Mouse (Mus musculus) ES-E14 (cell line): ENCODE measurements around the gene Btbd6. TPM values are rescaled to one million over a fixed set of nuclear protein-coding genes. Genes with fewer than 3 reads are reported as not detected.
A peak's percentile ranks its signal among the peaks of the same experiment; 100 is the strongest.

ENCODE experiments used
- DNase-seq: peaks from one replicate; pipeline ENCODE4 v3.0.0-alpha.2; 2013; ENCODE audit warnings: low read depth, low spot score
- H3K27ac ChIP-seq: 2 replicates; pipeline ENCODE4 v1.5.1; 2012; ENCODE audit warnings: low read depth, mild to moderate bottlenecking, low read length, moderate library complexity, mixed read lengths; ENCODE audit not compliant: poor library complexity, insufficient read depth, severe bottlenecking
- H3K36me3 ChIP-seq: 2 replicates; pipeline ENCODE4 v1.6.1; 2012; ENCODE audit warnings: mild to moderate bottlenecking, low read length, moderate library complexity, mixed read lengths; ENCODE audit not compliant: control insufficient read depth, poor library complexity, insufficient read depth, severe bottlenecking
- H3K4me1 ChIP-seq, 2 experiments: fragments of 150-350 bp in 1 of 2; sonication (generic) in 1 of 2; 2 replicates each; pipeline ENCODE4 v1.6.1; 2012; ENCODE audit warnings: low read length in 2 of 2, mild to moderate bottlenecking in 1 of 2, mixed read lengths in 1 of 2; ENCODE audit not compliant: control insufficient read depth in 2 of 2, insufficient read depth in 2 of 2, poor library complexity in 1 of 2
- H3K4me3 ChIP-seq, 2 experiments: fragments of 150-350 bp in 1 of 2; sonication (generic) in 1 of 2; 2 replicates each; pipeline ENCODE4 v1.5.1; 2012; ENCODE audit warnings: low read length in 2 of 2, low read depth in 1 of 2, mild to moderate bottlenecking in 1 of 2, mixed read lengths in 1 of 2; ENCODE audit not compliant: insufficient read depth in 1 of 2, poor library complexity in 1 of 2, severe bottlenecking in 1 of 2
- H3K9ac ChIP-seq: 2 replicates; pipeline ENCODE4 v1.6.1; 2012; ENCODE audit warnings: low read depth, mild to moderate bottlenecking, low read length, mixed read lengths; ENCODE audit not compliant: poor library complexity, insufficient read depth, severe bottlenecking
- H3K9me3 ChIP-seq: fragments of 150-350 bp; sonication (generic); 2 replicates; pipeline ENCODE4 v1.6.1; 2012; ENCODE audit warnings: low read depth, mild to moderate bottlenecking, low read length; ENCODE audit not compliant: control insufficient read depth, insufficient read depth
- CHD2 ChIP-seq: IDR thresholded peaks from 2 replicates; pipeline ENCODE4 v1.6.1; 2014; ENCODE audit warnings: mild to moderate bottlenecking, low read depth, low read length, inconsistent platforms
- HCFC1 ChIP-seq: IDR thresholded peaks from 2 replicates; pipeline ENCODE4 v1.6.1; 2012; ENCODE audit warnings: low read length, inconsistent platforms, borderline replicate concordance; ENCODE audit not compliant: insufficient read depth
- MAFK ChIP-seq: IDR thresholded peaks from 2 replicates; pipeline ENCODE4 v1.6.1; 2014; ENCODE audit warnings: mild to moderate bottlenecking, low read depth, low read length, inconsistent platforms; ENCODE audit not compliant: insufficient read depth
- ZC3H11A ChIP-seq: IDR thresholded peaks from 2 replicates; pipeline ENCODE4 v1.6.1; 2012; ENCODE audit warnings: low read depth, mild to moderate bottlenecking, inconsistent platforms, low read length, borderline replicate concordance
- ZNF384 ChIP-seq: IDR thresholded peaks from 2 replicates; pipeline ENCODE4 v1.6.1; 2012; ENCODE audit warnings: low read depth, low read length, inconsistent platforms
- in situ Hi-C, 2 experiments: fragments of 600-800 bp; cut with MboI; formaldehyde crosslinking; loops; one replicate each; pipeline ENCODE4 v1.15.1; 2025; ENCODE audit warnings: low sequenced_read_pairs in 2 of 2, inconsistent platforms in 1 of 2; ENCODE audit not compliant: unreplicated experiment in 2 of 2
- total RNA-seq: library from RNA; depleted of rRNA; stranded (reverse); fragments of 300-350 nt; gene quantifications from 2 replicates; pipeline ENCODE4 v1.2.3, GENCODE M21; 2012

The Btbd6 gene
- total RNA-seq, 1 experiment, result 13.4 TPM

GRCm38 (mm10) chr12:112965783-112966182 is 10.5 kb upstream of the Btbd6 start:
- TF ChIP-seq ZNF384, result no peak
- TF ChIP-seq HCFC1, result no peak
- no peak for TF ChIP-seq ZC3H11A
- TF ChIP-seq CHD2, result no peak
- TF ChIP-seq MAFK, result no peak
- H3K4me1 ChIP-seq, result no peaks in the 10 kb centered on the region
- H3K9me3 ChIP-seq, result no peaks in the 10 kb centered on the region
- in situ Hi-C loops, result no loop called here
- no peak overlapping the region for H3K9ac ChIP-seq
- H3K36me3 ChIP-seq, result peaks cover 66% of the 10 kb centered on the region
- H3K4me3 ChIP-seq, result no peak overlapping the region
- no peak overlapping the region for H3K27ac ChIP-seq
- no peak for DNase-seq

DNA sequence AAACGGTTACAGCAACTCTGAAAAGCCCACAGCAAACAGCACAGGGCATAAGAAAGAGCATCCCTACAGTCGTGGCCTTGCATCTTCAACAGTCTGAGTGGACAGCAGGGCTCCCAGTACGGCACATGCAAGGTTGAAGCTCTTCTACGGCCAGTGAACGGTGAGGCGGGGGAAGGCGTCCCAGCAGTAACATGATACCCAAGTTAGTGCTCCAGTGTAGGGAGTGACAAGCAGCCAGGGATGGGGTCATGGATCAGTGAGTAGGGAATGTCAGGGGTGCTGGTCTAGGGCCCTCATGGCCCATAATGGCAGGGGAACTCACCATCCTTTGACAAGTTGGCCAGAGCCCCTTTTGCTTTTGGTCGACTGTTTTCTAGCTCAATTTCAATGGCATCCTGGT is 7.3 kb upstream of the Btbd6 start:
- TF ChIP-seq MAFK, result no peak
- no peak for TF ChIP-seq ZNF384
- TF ChIP-seq ZC3H11A, result no peak
- no peak for TF ChIP-seq HCFC1
- no peak for TF ChIP-seq CHD2
- Histone ChIP-seq H3K9ac (no peak overlapping the region), H3K27ac (no peak overlapping the region), H3K4me1 (no peaks in the 10 kb centered on the region), H3K36me3 (peaks cover 49% of the 10 kb centered on the region), H3K4me3 (no peak overlapping the region), H3K9me3 (no peaks in the 10 kb centered on the region)
- in situ Hi-C loops, result no loop called here
- DNase-seq, result no peak

DNA sequence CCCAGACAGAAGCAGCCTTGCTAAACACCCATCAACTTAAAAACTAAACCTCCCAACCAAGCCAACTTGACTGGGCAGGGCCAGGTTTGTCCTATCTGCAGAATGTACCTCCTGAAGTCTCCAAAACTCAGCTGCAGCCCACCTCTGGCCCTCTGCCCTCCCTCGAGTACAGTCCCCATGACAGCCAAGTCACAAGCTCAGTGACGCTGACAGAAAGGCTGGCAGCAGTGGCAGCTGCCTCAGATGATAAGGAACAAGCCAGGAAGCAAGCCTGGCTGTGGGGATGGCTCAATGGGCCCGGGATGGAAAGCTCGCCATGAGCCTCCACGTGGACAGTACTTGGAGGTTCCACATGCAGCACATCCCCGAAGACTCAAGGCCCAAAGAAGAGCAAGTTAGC is 6.7 kb upstream of the Btbd6 start:
- Histone ChIP-seq H3K4me3 (no peak overlapping the region), H3K36me3 (peaks cover 48% of the 10 kb centered on the region), H3K4me1 (no peaks in the 10 kb centered on the region), H3K9ac (no peak overlapping the region), H3K9me3 (no peaks in the 10 kb centered on the region), H3K27ac (no peak overlapping the region)
- in situ Hi-C loops, result no loop called here
- TF ChIP-seq CHD2 (no peak), HCFC1 (no peak), ZC3H11A (no peak), ZNF384 (no peak), MAFK (no peak)
- no peak for DNase-seq

DNA sequence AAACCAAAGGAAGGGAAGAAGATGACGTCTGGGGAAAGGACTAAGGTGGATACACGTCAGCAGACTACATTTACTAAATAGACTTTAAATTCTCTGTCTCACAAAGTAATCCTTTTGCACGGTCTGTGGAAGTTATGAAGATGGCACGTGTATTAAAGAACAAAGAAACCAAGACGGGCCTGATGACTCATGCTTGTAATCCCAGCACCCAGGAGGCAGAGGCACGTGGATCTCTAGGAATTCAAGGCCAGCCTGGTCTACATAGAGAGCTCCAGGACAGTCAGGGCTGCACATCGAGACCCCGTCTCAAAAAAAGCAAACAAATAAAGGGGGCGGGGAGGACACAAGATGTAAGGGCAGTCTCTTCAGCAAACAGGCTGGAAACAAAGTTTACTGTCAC is 1.5 kb upstream of the Btbd6 start:
- no peak overlapping the region for H3K9ac ChIP-seq
- TF ChIP-seq ZC3H11A, result no peak
- no peak for TF ChIP-seq ZNF384
- no peak for TF ChIP-seq HCFC1
- peaks cover 2 to 5% of the 10 kb centered on the region in 2 experiments; a peak in 1 of 4 replicates for H3K4me1 ChIP-seq
- no peak for DNase-seq
- H3K36me3 ChIP-seq, result peaks cover 35% of the 10 kb centered on the region
- no peaks in the 10 kb centered on the region for H3K9me3 ChIP-seq
- in situ Hi-C loops, result no loop called here
- H3K27ac ChIP-seq, result no peak overlapping the region
- H3K4me3 ChIP-seq, result no peak overlapping the region

DNA sequence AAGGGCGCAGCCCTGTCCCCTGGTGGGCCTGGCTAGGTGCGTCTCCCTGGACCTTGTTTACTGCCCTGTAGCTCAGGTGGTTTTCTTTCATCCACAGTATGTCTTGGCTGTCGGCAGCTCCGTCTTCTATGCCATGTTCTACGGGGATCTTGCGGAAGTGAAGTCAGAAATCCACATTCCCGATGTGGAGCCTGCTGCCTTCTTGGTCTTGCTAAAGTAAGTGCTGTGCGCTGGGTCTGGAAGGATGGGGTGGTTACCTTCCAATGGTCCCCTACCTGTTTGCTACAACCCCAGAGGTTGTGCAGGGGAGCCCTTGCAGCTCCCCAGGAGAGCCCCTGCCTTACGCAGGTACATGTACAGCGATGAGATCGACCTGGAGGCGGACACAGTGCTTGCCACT is 874 bp downstream of the Btbd6 start:
- peaks cover 2 to 5% of the 10 kb centered on the region in 2 experiments; a peak in 1 of 4 replicates for H3K4me1 ChIP-seq
- in situ Hi-C loops, result no loop called here
- peak overlapping the region; percentile 91 to 94 for H3K4me3 ChIP-seq
- H3K9me3 ChIP-seq, result no peaks in the 10 kb centered on the region
- H3K9ac ChIP-seq, result peak overlapping the region; percentile 91
- TF ChIP-seq ZNF384 (no peak), HCFC1 (no peak), CHD2 (no peak), ZC3H11A (no peak), MAFK (no peak)
- DNase-seq, result no peak
- H3K27ac ChIP-seq, result peak overlapping the region; percentile 8; the same call in 1 of the 2 replicates
- H3K36me3 ChIP-seq, result peaks cover 34% of the 10 kb centered on the region
